Mouse (Mus musculus): ENCODE data around the gene Folr1.

- TF ChIP-seq POLR2A (IDR thresholded peaks at IDR 0.05; ENCODE audit: low read depth, low read length) (no peak; the same call in 1 of the 2 replicates), CTCF (IDR thresholded peaks at IDR 0.05; ENCODE audit: borderline replicate concordance, insufficient read depth, low read length) (no peak)
Observed at GRCm38 (mm10) chr7:101906287-101906681, 35.7 kb upstream of the Folr1 start, which contains the start of gene Tomt.

Measured in embryonic fibroblast, embryonic 13.5 days (primary cell).